Mouse (Mus musculus) ovary, postnatal 14 days (tissue): ENCODE results near the gene Cnot10.

Experiments used
- DNase-seq: peaks from one replicate; pipeline ENCODE4 v3.0.0; 2022; ENCODE audit warnings: low spot score

Gene Cnot10

DNA sequence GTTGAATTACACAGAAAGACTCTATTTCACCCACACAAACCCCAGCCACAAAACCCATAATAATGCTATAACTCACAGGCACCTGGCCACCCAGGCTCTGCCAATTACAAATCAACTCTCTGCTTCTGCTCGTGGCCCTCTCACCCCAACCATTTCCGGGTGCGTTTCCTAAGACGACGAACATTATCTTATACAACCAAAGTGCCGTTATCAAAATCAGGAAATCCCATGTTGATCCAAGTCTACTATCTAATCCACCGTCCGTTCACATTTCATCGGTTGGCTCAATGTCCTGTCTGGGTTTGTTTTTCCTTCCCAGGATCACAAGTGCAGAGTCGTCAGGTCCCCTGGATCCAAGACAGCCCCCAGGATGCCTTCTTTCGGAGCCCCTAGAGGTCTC lies 61.3 kb downstream of the Cnot10 start:
- DNase-seq = no peak

- no peak for DNase-seq
Measured at GRCm38 (mm10) chr9:114576001-114576400, 64.0 kb downstream of the Cnot10 start.

- no peak for DNase-seq
Measured at GRCm38 (mm10) chr9:114573528-114573927, 66.5 kb downstream of the Cnot10 start.

DNA sequence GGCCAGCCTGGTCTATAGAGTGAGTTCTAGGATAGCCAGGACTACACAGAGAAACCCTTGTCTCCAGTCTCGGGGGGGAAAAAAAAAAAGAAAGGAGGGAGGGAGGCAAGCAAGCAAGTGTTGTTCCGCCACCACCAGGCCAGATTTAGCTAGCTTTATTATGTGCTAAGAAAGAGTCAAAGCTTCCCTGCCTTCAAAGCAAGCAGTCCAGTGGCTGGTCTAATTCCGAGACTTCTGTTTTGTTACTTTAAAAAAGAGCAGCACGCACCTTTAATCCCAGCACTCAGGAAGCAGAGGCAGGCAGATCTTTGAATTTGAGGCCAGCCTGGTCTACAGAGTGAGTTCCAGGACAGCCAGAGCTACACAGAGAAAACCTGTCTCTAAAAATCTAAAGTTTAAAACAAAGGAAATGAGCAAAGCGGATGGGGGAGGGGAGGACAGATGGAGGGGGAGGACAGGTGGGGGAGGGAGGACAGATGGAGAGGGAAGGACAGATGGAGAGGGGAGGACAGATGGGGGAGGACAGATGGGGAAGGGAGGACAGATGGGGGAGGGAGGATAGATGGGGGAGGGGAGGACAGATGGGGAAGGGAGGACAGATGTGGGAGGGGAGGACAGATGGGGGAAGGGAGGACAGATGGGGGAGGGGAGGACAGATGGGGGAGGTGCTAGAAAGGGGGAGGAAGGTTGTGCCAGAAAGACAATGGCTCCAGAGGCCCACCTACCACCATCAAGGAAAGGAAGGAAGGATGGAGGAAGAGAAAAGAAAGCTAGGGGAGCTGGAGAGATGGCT lies 71.1 kb downstream of the Cnot10 start:
- no peak for DNase-seq

DNA sequence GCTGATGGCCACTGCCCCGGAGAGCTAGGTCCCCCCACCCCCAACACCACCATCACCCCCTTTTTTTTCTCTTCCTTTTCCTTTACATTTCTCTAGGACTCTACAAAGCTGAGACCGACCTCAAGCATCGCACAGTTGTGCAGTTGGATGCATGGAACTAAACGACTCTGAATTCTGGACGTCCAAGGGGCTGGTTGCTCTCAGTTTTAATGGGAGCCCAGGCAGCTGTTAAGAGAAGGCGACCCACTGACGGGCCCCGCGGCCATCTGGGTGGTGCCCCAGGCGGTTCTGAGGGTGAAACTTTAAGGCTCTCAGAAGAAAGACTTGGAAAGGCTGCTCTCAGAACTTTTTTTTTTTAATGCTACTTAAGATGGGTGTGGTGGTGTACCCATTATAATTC lies 75.3 kb downstream of the Cnot10 start:
- DNase-seq = no peak

- DNase-seq = no peak
Measured at GRCm38 (mm10) chr9:114563761-114564606, 76.0 kb downstream of the Cnot10 start, which contains the start of gene Trim71. TSS of gene Trim71 (minus strand) at chr9:114564369.

- DNase-seq = no peak
Measured at GRCm38 (mm10) chr9:114562919-114563751, 76.8 kb downstream of the Cnot10 start.

- no peak for DNase-seq
Measured at GRCm38 (mm10) chr9:114562031-114562918, 77.7 kb downstream of the Cnot10 start.

GRCm38 (mm10) chr9:114561671-114561971 lies 78.4 kb downstream of the Cnot10 start:
- DNase-seq = no peak

- DNase-seq = no peak
Measured at GRCm38 (mm10) chr9:114560771-114561670, 79.0 kb downstream of the Cnot10 start.

DNA sequence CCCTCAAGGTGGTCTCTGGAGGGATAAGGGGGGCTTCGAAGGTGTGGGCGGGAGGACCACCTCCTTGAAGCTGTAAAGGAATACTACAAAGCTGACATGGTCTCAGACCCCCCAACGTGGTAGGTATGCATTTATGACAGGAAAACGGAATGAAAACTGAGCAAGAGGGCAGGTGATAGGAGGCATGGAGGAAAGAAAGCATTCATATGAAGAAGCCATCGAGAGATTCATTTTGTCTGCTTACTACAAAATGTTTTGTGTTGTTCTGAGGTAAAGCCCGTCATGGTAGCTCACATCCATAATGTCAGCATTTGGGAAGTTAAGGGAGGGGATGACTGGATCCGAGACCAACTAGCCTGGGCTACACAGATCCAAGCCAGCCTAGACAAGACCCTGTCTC lies 79.8 kb downstream of the Cnot10 start:
- no peak for DNase-seq

GRCm38 (mm10) chr9:114557086-114557485 lies 82.9 kb downstream of the Cnot10 start:
- no peak for DNase-seq

GRCm38 (mm10) chr9:114556276-114556855 lies 83.6 kb downstream of the Cnot10 start:
- no peak for DNase-seq

- DNase-seq = no peak
Measured at GRCm38 (mm10) chr9:114554355-114554979, 85.5 kb downstream of the Cnot10 start.

DNA sequence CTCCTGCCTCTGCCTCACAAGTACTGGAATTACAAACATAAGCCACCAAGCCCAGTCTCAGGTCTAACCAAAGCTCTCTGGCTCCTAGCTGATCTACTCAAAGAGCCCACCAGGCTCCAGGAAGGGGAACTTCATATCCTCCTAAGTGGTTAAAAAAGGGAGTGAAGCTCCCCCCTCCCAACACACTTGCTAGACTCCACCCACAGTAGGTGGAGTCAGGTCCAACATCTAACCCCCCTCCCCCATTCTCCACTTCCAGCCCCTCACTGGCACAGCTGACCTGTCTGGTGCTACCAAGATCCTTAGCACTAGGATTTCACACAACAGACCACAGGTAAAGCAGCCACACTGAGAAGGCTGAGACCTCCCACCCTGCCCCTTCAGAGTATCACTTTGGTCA lies 86.2 kb downstream of the Cnot10 start:
- no peak for DNase-seq

DNA sequence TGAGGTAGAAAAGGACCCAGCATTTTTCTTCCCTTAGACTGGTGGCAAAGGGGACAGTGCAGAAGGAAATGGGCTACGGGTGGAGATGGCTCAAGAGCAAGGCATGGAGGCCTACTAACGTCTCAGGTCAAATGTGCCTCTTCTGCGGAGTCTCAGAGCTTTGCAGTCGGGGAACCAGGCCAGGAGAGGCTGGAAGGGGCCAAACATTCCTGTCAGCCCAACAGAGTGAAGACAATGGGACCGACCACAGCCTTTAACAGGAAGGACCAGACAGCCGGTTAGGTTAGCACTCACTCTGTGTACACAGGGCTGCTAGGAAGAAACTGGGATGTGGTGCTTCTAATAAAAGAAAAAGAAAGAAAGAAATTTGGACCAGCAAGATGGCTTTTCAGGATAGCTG lies 90.0 kb downstream of the Cnot10 start:
- no peak for DNase-seq

DNA sequence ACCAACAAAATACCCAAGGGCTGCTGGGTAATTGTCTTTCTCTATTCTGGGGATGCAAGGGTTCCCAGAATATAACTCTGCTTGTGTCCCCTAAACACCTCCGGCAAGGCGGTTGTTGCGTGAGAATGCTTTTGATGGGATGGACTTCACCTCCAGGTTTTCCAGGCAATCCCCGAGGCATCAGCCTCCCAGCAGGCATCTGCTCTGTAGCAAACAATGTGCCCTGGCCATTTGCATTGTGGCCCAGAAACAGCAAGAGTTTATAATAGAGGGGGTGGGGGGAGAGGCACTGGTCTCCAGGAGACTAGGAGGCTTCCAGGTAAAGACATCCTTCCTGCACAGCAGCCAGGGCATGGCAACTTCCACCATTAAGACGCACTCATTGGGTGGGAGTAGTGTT lies 90.9 kb downstream of the Cnot10 start:
- no peak for DNase-seq

- DNase-seq = no peak
Measured at GRCm38 (mm10) chr9:114548496-114548895, 91.5 kb downstream of the Cnot10 start.

DNA sequence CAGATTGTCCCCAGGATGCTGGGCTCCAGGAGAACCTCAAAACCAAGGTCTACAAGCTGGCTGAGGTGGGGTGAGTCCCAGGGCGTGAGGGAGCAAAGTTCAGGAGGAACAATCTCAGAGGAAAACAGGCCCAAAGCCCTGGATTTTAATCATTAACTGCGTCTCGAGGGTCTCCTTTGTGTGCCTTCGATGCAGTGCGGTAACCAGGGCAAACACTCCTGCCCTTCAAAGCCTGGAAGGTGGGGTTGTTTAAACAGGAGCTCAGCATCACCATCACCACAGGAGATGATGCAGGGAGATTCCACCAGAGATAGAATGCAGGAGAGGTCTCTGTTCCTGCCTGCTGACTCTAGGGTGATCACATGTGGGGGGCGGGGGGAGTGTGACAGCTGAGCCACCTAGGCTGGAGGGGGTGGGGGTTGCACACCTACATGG lies 92.3 kb downstream of the Cnot10 start:
- DNase-seq = no peak
